Mouse (Mus musculus): ENCODE data around the gene Il16. TPM values are rescaled to one million over a fixed set of nuclear protein-coding genes. Genes with fewer than 3 reads are reported as not detected.

The Il16 gene
- polyA plus RNA-seq, 1 experiment from 2014 or later: 3.1 TPM

DNA sequence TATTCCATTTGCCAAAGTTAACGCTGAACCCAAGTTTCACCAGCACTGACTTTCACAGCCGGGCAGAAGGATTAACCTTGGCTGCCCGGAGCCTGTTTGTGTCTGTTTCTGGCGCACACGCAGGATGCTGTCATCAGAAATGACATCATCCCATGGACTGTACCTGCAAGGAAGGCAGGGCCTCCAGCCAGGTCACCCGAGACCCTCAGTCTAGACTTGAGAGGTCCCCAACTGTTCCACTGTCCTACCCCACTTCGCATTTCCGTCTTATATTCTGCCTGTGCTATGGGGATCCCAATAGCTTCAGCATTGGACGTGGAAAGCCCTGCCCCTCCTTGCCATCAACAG is 487 bp downstream of the Il16 start:
- 75% methylated on average over 9 of the region's 9 CpGs for WGBS
- no peaks in the 10 kb centered on the region for H3K4me1 ChIP-seq (replicated peaks; ENCODE audit: insufficient read depth, low read length)
- no peak for TF ChIP-seq CTCF (IDR thresholded peaks at IDR 0.05; ENCODE audit: low read depth)
- H3K9me3 ChIP-seq (replicated peaks; ENCODE audit: low read length): no peaks in the 10 kb centered on the region
- no peak overlapping the region for H3K27ac ChIP-seq
- H3K36me3 ChIP-seq (ENCODE audit: insufficient read depth, low read length): no peaks in the 10 kb centered on the region
- H3K9ac ChIP-seq (ENCODE audit: low read depth, low read length): no peak overlapping the region
- no peaks in the 10 kb centered on the region for H3K27me3 ChIP-seq (ENCODE audit: insufficient read depth, low read length)
- H3K4me3 ChIP-seq (replicated peaks; ENCODE audit: low read depth, low read length): no peak overlapping the region
- DNase-seq (ENCODE audit: low spot score): no peak
- 0 out of 2 replicates have a peak, but pooled peaks have one; percentile 7 for ATAC-seq (replicated peaks; ENCODE audit: low FRiP score, low read depth)
- peak overlapping the region; percentile 21; the same call in 1 of the 2 replicates for H3K4me2 ChIP-seq (ENCODE audit: low read length)

DNA sequence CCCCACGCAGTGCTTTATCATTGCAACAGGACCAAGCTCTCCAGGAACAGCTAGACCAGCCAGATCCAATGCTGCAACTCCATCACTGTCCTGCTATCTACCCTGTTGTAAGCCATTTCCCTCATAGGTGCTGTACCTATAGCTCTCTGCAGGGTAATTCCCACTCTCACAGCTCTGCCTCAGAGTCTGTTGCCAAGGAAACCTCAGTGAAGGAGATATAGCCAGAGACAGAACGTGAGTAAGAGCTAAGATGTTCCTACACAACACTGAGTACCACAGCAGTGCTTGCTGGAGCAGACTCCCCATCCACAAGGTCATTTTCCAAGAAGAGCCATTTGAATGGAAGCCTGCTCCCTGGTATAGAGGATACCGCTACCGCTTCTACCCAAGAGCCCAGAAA is 1.3 kb downstream of the Il16 start:
- no peak for TF ChIP-seq CTCF (IDR thresholded peaks at IDR 0.05; ENCODE audit: low read depth)
- WGBS: 82% methylated on average over 4 of the region's 4 CpGs
- Histone ChIP-seq H3K27me3 (ENCODE audit: insufficient read depth, low read length) (no peaks in the 10 kb centered on the region), H3K9ac (ENCODE audit: low read depth, low read length) (no peak overlapping the region), H3K9me3 (replicated peaks; ENCODE audit: low read length) (no peaks in the 10 kb centered on the region), H3K36me3 (ENCODE audit: insufficient read depth, low read length) (no peaks in the 10 kb centered on the region), H3K4me2 (ENCODE audit: low read length) (no peak overlapping the region), H3K27ac (no peak overlapping the region), H3K4me1 (replicated peaks; ENCODE audit: insufficient read depth, low read length) (no peaks in the 10 kb centered on the region), H3K4me3 (replicated peaks; ENCODE audit: low read depth, low read length) (no peak overlapping the region)
- DNase-seq (ENCODE audit: low spot score) (no peak), ATAC-seq (replicated peaks; ENCODE audit: low FRiP score, low read depth) (no peak)

GRCm38 (mm10) chr7:83742690-83743089 is 2.8 kb downstream of the Il16 start:
- no peak overlapping the region for H3K9ac ChIP-seq (ENCODE audit: low read depth, low read length)
- TF ChIP-seq CTCF (IDR thresholded peaks at IDR 0.05; ENCODE audit: low read depth): no peak
- H3K36me3 ChIP-seq (ENCODE audit: insufficient read depth, low read length): no peaks in the 10 kb centered on the region
- H3K27me3 ChIP-seq (ENCODE audit: insufficient read depth, low read length): no peaks in the 10 kb centered on the region
- 47% methylated on average over 3 of the region's 3 CpGs for WGBS
- no peak overlapping the region for H3K27ac ChIP-seq
- no peak overlapping the region for H3K4me3 ChIP-seq (replicated peaks; ENCODE audit: low read depth, low read length)
- no peaks in the 10 kb centered on the region for H3K9me3 ChIP-seq (replicated peaks; ENCODE audit: low read length)
- DNase-seq (ENCODE audit: low spot score): no peak
- H3K4me2 ChIP-seq (ENCODE audit: low read length): no peak overlapping the region
- 0 out of 2 replicates have a peak, but pooled peaks cover 5% of the 10 kb centered on the region for H3K4me1 ChIP-seq (replicated peaks; ENCODE audit: insufficient read depth, low read length)
- ATAC-seq (replicated peaks; ENCODE audit: low FRiP score, low read depth): no peak

GRCm38 (mm10) chr7:83742026-83742425 is 3.5 kb downstream of the Il16 start:
- WGBS: 69% methylated on average over 2 of the region's 2 CpGs
- Histone ChIP-seq H3K4me3 (replicated peaks; ENCODE audit: low read depth, low read length) (no peak overlapping the region), H3K27ac (no peak overlapping the region), H3K36me3 (ENCODE audit: insufficient read depth, low read length) (no peaks in the 10 kb centered on the region), H3K9ac (ENCODE audit: low read depth, low read length) (no peak overlapping the region), H3K4me1 (replicated peaks; ENCODE audit: insufficient read depth, low read length) (0 out of 2 replicates have a peak, but pooled peaks cover 5% of the 10 kb centered on the region), H3K4me2 (ENCODE audit: low read length) (no peak overlapping the region), H3K27me3 (ENCODE audit: insufficient read depth, low read length) (no peaks in the 10 kb centered on the region), H3K9me3 (replicated peaks; ENCODE audit: low read length) (no peaks in the 10 kb centered on the region)
- no peak for TF ChIP-seq CTCF (IDR thresholded peaks at IDR 0.05; ENCODE audit: low read depth)
- ATAC-seq (replicated peaks; ENCODE audit: low FRiP score, low read depth) (no peak), DNase-seq (ENCODE audit: low spot score) (no peak)

GRCm38 (mm10) chr7:83739680-83740310 is 5.7 kb downstream of the Il16 start:
- 0 out of 2 replicates have a peak, but pooled peaks cover 5% of the 10 kb centered on the region for H3K4me1 ChIP-seq (replicated peaks; ENCODE audit: insufficient read depth, low read length)
- H3K9me3 ChIP-seq (replicated peaks; ENCODE audit: low read length): no peaks in the 10 kb centered on the region
- no peaks in the 10 kb centered on the region for H3K27me3 ChIP-seq (ENCODE audit: insufficient read depth, low read length)
- no peak overlapping the region for H3K4me2 ChIP-seq (ENCODE audit: low read length)
- H3K36me3 ChIP-seq (ENCODE audit: insufficient read depth, low read length): no peaks in the 10 kb centered on the region
- no peak overlapping the region for H3K4me3 ChIP-seq (replicated peaks; ENCODE audit: low read depth, low read length)
- DNase-seq (ENCODE audit: low spot score) (peak; percentile 42), ATAC-seq (replicated peaks; ENCODE audit: low FRiP score, low read depth) (no peak)
- no peak overlapping the region for H3K27ac ChIP-seq
- no peak overlapping the region for H3K9ac ChIP-seq (ENCODE audit: low read depth, low read length)
- WGBS: 44% methylated on average over 7 of the region's 7 CpGs
- TF ChIP-seq CTCF (IDR thresholded peaks at IDR 0.05; ENCODE audit: low read depth): no peak

GRCm38 (mm10) chr7:83738623-83739462 is 6.7 kb downstream of the Il16 start:
- 70% methylated on average over 10 of the region's 10 CpGs for WGBS

More at GRCm38 (mm10) chr7:83738623-83739462, 6.7 kb downstream of the Il16 start:
- DNase-seq (ENCODE audit: low spot score) (no peak), ATAC-seq (replicated peaks; ENCODE audit: low FRiP score, low read depth) (no peak)
- no peaks in the 10 kb centered on the region for H3K9me3 ChIP-seq (replicated peaks; ENCODE audit: low read length)
- H3K36me3 ChIP-seq (ENCODE audit: insufficient read depth, low read length): no peaks in the 10 kb centered on the region
- H3K27me3 ChIP-seq (ENCODE audit: insufficient read depth, low read length): no peaks in the 10 kb centered on the region
- 0 out of 2 replicates have a peak, but pooled peaks cover 5% of the 10 kb centered on the region for H3K4me1 ChIP-seq (replicated peaks; ENCODE audit: insufficient read depth, low read length)
- no peak overlapping the region for H3K4me2 ChIP-seq (ENCODE audit: low read length)
- H3K4me3 ChIP-seq (replicated peaks; ENCODE audit: low read depth, low read length): no peak overlapping the region
- H3K27ac ChIP-seq: no peak overlapping the region
- TF ChIP-seq CTCF (IDR thresholded peaks at IDR 0.05; ENCODE audit: low read depth): no peak
- H3K9ac ChIP-seq (ENCODE audit: low read depth, low read length): no peak overlapping the region
